Mouse (Mus musculus) layer of hippocampus, postnatal 14 days (tissue): ENCODE data around the gene B4galt2. TPM values are rescaled to one million over a fixed set of nuclear protein-coding genes. Genes with fewer than 3 reads are reported as not detected.

ENCODE experiments used
- DNase-seq, 2 experiments: peaks; one replicate each; pipeline ENCODE4 v3.0.0; 2021 to 2022; ENCODE audit warnings: low spot score in 2 of 2, mixed read lengths in 1 of 2
- total RNA-seq, 2 experiments: library from RNA; stranded (reverse); gene quantifications; 2 replicates each; pipeline ENCODE4 v1.2.3; 2021

Gene B4galt2
- total RNA-seq, 2 experiments from 2014 or later: 94.4 to 99.7 TPM

DNA sequence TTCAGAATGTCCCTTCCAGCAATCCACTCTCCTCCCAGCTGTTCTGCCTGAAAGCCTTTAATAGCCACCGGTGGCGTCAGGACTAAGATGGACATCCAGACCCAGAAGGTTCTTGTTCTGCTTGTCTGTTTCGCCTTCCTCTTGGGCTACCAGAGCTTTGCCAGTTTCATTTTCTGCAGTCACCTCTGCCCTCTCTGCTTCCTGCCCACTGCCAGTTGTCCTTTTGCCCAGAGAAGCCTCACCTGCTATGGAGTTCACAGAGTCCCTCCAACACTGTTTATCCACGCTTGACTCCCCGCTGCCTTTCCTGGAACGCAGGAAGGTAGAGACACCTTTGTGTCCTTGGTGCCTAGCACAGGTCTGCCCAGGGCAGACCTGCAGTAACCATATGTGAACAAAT lies 43.9 kb downstream of the B4galt2 start:
- DNase-seq: no peak

DNA sequence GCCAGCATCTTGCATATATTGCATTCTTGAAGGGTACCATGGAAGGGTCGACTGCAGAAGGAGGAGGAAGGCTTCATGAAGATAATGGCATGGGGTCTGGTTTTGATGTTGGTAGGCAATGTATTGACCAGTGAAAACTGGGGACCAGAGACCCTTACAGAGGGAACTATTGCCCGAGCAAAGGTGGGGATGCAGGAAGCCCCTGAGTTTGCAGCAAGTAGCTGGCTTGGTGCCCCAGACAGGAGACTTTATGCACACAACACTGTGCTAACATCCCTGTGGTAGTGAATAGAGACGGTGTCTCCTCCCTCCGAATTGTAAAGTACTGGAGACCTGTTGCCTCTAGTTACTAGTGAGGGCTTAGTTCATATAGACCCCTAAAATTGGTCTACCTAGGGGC lies 46.0 kb downstream of the B4galt2 start:
- DNase-seq: no peak

DNA sequence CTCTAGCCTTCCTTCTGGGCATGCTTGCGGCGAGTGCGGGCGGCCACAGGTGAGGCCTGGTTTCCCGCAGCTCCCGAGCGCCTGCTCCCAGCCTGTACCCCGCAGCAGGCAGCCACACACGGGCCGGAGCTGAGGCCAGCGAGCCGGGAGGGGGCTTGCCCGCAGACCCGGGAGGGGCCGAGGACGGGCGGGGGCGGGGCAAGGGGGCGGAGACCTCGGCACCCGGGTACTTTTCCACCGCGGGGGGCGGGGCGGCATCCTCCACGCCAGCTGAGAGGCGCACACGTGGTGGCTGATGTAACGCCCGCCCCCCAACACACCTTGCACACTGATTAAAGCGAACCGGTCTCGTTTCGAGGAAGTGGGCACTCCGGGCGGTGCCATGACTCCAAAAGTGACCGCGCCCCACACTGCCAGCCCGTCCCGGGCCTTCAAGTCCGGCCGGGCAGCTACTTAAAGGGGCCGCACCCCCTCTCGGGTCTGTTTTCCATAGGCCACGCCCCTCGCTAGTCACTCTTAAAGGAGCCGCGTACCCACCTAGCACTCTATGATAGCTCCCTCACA lies 47.0 kb downstream of the B4galt2 start:
- peak; percentile 90 to 93 for DNase-seq

DNA sequence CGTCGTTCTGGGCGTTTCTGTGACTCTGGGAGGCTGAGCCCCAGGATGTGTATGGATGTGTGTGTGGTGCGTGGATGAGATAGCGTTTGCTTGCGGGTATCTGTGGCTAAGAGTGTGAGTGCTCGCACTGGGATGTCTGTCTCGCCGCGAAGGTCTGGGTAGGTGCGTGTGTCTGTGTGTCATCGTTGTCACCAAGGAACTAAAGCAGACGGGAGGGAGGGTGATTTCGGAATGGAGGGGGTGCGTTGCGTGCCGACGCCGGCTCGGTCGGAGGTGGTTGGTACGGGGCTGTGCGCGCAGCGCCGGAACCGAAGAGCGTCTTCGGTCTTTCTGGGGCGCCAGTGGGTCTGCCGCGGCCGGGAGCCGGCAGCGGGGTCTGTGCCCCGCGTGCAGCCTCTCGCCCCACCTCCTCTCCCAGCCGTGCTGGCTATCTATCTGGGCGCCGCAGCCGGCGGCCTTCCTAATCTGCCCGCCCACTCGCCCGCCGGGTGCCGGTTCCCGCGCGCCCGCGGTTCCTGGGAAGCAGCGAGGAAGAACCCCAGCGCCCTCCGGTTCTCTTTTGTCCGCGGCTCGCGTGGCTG lies 47.7 kb downstream of the B4galt2 start:
- peak; percentile 60 to 64 for DNase-seq

DNA sequence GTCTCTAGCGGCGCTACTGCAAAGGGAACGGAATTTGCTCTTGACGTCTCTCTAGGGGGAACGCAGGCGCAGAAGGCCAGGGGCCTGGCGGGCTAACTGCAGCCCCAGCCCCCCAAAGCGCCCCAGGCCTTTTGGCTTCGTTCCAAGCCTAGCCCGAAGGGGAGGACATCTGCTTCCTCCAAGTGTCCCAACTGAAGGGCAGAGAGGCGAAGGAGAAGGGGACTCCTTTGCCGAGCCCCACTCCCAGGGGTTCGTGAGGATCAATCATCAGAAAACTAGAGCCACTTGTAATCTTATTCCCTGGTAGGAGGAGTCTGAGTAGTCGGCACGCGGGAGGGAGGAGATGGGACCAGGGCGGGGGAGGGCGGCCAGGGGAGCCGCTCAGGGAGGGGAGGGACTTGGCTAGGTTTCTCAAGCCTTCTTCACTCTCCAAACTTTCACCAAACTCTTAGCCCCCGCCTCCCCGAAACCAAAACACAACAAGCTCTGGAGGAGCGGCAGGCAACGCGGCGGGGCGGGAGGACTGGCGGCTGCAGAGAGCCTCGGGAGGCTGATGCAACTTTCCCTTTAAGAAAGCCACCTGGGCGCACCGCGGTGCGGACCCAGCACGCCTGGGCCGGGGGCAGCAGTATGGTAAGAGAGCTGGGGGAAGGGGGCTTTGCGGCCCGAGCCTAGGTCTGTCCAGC lies 48.3 kb downstream of the B4galt2 start:
- DNase-seq: peak; percentile 53 to 55

DNA sequence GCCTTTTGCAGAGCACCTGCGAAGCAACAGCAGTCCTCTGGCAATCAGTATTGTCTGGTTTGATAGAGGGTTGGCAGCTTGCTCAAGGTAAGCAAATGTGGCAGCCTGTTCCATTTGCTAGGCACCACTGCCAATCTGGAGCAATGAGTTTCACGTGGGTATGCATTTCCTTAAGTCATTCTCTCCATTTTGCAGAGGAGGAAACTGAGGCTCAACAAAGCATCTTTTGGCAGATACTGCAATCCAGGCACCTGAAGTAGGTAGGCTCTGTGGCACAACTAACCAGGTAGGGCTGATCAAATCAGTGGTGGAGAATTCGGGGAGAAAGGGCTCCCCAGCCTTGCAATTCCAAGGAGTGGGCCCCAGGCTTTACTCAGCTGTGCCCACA lies 48.8 kb downstream of the B4galt2 start, which contains the start of gene Slc6a9:
TSS of gene Slc6a9 (plus strand) at position 50 of the 388 bp plus-strand sequence.
- DNase-seq: no peak

DNA sequence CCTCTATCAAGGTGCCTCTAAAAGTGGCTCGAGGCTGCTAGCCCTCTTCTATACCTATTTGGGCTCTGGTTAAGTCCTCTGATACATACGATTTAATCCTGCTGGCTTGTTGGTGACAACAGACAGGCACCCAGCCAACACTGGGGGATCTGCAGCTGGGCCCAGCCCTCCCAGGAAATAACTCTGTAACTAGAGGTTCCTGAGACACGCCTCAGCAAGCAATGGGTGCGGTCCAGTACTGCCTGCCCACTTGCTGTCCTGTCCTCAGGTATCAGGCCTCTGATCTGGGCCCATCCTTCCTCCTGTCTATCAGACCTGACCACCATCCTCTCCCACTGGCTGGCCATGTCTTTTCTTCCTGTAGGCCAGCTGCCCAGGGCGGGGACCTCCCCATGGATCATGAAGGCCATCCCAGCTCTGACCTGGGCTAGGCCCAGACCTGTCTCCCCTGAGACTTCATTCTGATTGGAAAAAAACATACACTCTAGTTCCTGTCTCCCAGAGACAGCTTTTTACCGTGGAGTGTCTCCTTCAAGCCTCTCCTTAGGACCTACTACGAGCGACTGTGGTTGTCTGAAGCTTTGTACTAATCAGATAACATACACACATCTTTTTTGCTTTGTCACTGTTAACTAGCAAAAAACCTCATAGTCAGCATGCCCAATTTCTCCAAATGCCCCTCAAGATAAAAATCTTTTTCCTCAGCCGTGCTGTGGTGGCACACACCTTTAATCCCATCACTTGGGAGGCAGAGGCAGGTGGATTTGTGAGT lies 51.2 kb downstream of the B4galt2 start:
- no peak for DNase-seq

DNA sequence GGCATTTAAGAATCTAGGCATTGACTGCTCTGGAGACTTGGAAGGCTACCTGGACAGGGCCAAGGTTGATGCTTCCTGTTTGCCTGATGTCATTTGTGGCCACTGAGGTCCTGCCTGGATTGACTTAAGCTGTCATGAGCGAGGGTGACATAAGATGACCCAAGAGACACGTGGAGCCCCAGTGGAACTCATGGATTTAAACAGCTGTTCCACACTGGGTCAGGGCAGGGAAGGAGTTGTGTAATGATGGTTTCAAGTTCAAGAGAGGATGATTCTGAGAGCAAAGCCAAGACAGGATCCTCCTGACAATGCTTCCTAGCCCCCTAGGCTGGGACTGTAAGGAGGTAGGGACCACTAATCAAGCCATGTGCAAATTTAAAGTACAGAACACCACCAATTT lies 51.8 kb downstream of the B4galt2 start:
- DNase-seq: no peak

DNA sequence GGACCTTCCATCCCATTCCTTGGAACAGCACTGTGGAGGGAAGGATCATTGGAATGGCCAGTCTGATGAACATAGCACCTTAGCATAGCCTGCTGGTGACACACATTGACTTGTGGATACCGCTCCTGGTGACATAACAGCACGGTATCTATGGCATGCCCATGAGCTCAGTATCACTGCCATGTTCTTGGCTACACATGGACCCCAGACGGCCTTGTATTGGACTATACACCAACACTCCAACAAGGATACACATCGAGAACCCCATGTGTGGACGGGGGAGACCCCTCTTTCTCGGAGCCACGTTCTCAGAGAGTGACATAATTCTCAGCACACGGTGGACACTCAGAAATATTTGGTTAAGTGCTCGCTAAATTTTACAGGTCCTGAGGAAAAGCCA lies 52.5 kb downstream of the B4galt2 start:
- no peak for DNase-seq

DNA sequence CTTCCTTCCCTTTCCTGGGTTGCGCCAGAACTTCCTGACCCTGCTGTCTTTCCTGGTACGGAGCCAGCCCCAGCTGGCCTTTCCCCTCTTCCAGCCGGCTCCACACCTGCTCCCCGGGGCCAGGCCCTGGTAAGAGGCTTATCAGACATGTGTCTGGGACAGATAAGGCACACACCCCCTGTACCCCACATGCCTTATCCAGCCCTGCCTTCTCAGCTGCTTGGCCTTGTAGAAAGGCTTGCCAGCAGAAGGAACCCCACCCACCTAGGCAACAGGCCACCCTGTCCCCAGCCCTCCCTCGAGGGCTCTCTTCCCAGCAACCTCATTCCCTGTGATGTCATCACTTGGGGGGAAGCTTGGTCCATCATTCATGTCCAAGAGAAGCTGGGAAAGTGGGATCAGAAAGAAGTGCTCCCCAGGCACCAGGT lies 53.1 kb downstream of the B4galt2 start:
- DNase-seq: no peak

DNA sequence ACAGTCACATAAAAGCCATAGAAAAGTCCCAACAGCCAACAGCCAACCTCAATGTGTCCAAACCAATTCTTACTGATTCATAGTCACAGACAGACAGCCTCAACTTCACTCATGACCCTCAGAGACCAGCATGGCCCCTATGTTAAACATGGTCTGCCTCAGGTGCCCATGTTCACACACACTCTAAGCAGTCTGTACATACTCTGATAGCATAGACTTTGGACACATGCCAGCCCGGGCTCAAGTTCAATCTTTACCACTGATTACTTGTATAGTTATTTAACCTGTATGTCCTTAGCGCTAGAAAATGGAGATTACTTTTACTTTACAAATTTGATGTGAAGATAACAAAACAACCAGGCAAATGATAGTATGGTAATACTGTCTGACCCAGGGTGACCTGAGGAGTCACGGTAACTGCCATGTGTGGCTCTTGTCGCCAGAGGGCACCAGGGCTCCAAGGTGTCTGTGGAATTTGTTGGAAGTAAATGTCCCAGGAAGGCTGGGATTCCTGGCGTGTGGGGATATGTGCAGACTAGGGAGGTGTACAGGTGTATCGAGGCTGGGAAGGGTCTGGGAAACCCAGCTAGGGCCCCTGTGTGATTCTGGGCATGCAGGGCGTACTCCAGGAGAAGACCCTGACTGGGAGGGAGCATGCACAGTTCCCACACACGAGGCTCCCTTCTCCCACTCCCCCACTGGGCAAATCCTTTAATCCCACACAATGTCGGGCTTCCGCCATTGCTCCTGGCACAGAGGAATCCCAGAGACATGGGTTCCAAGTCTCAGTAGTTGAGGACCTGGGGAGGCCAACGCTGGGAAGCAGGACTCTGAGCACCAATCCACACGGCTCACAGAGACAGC lies 53.8 kb downstream of the B4galt2 start:
- peak; percentile 34 to 49 for DNase-seq

DNA sequence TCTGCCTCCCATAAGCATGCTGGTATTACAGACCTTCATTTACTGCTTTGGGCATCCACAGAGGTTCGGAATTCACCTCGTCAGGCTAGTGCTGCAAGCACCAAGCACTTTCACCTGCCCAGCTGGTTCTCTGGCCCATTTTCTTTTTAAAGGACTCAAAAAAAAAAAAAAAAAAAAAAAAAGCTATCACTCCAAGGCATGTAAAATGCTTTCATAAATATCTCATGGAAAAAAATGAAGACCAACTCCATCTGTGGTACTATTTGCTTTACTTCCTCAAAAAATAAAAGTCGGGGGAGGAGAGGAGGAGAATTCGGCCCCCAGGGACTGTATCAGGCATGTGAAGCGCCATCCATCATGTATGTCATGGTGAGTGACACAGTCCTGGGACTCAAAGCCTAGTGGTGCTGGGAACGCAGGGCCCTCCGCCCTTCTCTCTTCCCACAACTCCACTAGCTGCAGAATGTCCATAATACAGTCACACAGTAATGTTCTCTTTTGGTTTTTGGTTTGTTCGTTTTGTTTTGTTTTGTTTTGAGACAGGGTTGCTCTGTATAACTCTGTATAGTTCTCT lies 54.6 kb downstream of the B4galt2 start:
- no peak for DNase-seq

Other genes with a start within 250 kb of the B4galt2 start
- 10 to 100 TPM; 31.8 TPM for gene Dmap1, start 201.2 kb downstream of the B4galt2 start, total RNA-seq
- gene Gm12845, start 159.1 kb downstream of the B4galt2 start, total RNA-seq: not detected
- not detected for gene Klf17, start 117.8 kb downstream of the B4galt2 start, total RNA-seq
- 10 to 100 TPM; 30.3 to 40.9 TPM for gene Slc6a9, start 49.0 kb downstream of the B4galt2 start, total RNA-seq
- gene Ccdc24, start 10.9 kb downstream of the B4galt2 start, total RNA-seq: 1 to 10 TPM in 1 of 2 experiments, under 1 TPM in 1; 0.85 to 1.5 TPM
- 100 to 1,000 TPM; 433 TPM for gene Atp6v0b, start 3.8 kb upstream of the B4galt2 start, total RNA-seq
- gene Dph2, start 8.5 kb upstream of the B4galt2 start, total RNA-seq: 10 to 100 TPM; 10.0 to 10.2 TPM
- 100 to 1,000 TPM; 124 to 131 TPM for gene Ipo13, start 31.5 kb upstream of the B4galt2 start, total RNA-seq
- 1 to 10 TPM; 1.8 to 2.0 TPM for gene Artn, start 46.3 kb upstream of the B4galt2 start, total RNA-seq